8 mouse cellular contexts compared by ENCODE assay signal in the genomic region with DNA sequence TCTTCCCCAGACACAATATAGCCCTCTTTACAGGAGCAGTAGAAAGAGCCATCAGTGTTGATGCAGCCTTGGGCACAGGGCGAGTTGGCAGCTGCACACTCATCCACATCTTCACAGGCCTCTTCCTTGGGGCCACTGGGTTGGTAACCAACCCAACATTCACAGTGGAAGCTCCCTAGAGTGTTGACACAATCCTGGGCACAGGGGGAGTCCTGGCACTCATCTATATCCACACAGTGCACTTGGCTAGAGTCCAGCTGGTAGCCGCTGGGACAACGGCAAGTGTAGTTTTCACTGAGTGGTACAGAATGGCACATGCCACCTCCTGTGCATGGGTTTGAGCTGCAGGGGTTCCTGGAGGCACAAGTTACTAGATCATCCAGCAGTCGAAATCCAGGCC. TPM values are rescaled to one million over a fixed set of nuclear protein-coding genes. Genes with fewer than 3 reads are reported as not detected.
A peak's percentile ranks its signal among the peaks of the same experiment; 100 is the strongest.
DNase-seq lines count a peak whose midpoint lies in the region; ATAC-seq lines count a peak whose summit lies in the region.

No protein-coding gene starts in this region.

- no peak overlapping the region for H3K27ac ChIP-seq in kidney, embryonic 14.5 days (ENCODE audit: low read depth, low read length)
- no peak overlapping the region for H3K27ac ChIP-seq in embryonic facial prominence, embryonic 15.5 days (replicated peaks)
- no peak overlapping the region for H3K27ac ChIP-seq in intestine, embryonic 14.5 days (ENCODE audit: low read depth)

- no peak for DNase-seq in kidney, adult 8-10 months
- no peak for DNase-seq in intestine, embryonic 14.5 days (ENCODE audit: low spot score)
- peak; percentile 28 to 31 for DNase-seq in lung, postnatal 4 days
- DNase-seq in right cerebral cortex, adult 2 months (ENCODE audit: low spot score in 2 of 2), result no peak
- no peak for DNase-seq in gastrocnemius, postnatal 36 days
- no peak for DNase-seq in embryo, embryonic 10 days (ENCODE audit: low spot score)

- peaks cover 6% of the 10 kb centered on the region; the same call in 1 of the 2 replicates for H3K4me1 ChIP-seq in kidney, embryonic 14.5 days (ENCODE audit: control insufficient read depth, insufficient read depth, low read length)
- no peaks in the 10 kb centered on the region for H3K4me1 ChIP-seq in embryonic facial prominence, embryonic 15.5 days
- no peaks in the 10 kb centered on the region for H3K4me1 ChIP-seq in intestine, embryonic 14.5 days (replicated peaks; ENCODE audit: control insufficient read depth, insufficient read depth, low read length)

- no peaks in the 10 kb centered on the region for H3K36me3 ChIP-seq in kidney, embryonic 14.5 days (ENCODE audit: control insufficient read depth, insufficient read depth, low read length)
- H3K36me3 ChIP-seq in embryonic facial prominence, embryonic 15.5 days, result no peaks in the 10 kb centered on the region
- no peaks in the 10 kb centered on the region for H3K36me3 ChIP-seq in intestine, embryonic 14.5 days (ENCODE audit: control insufficient read depth, insufficient read depth, low read length)

- no peak; the same call in 1 of the 2 replicates for ATAC-seq in kidney, embryonic 14.5 days (ENCODE audit: low FRiP score, low TSS enrichment)
- ATAC-seq in embryonic facial prominence, embryonic 15.5 days (ENCODE audit: insufficient number of reproducible peaks, low FRiP score, low TSS enrichment, low read depth), result no peak
- no peak for ATAC-seq in intestine, embryonic 14.5 days (replicated peaks; ENCODE audit: low FRiP score, low TSS enrichment, low read depth)

- no peaks in the 10 kb centered on the region for H3K9me3 ChIP-seq in kidney, embryonic 14.5 days (ENCODE audit: control insufficient read depth, low read length)
- no peaks in the 10 kb centered on the region for H3K9me3 ChIP-seq in embryonic facial prominence, embryonic 15.5 days (replicated peaks)
- H3K9me3 ChIP-seq in intestine, embryonic 14.5 days (ENCODE audit: control insufficient read depth, low read length), result no peaks in the 10 kb centered on the region

- H3K4me3 ChIP-seq in kidney, embryonic 14.5 days (ENCODE audit: low read length), result peak overlapping the region; percentile 28
- H3K4me3 ChIP-seq in embryonic facial prominence, embryonic 15.5 days (replicated peaks), result 0 out of 2 replicates have a peak overlapping the region, but pooled peaks have one; percentile 10
- peak overlapping the region; percentile 15; the same call in 1 of the 2 replicates for H3K4me3 ChIP-seq in intestine, embryonic 14.5 days (ENCODE audit: low read depth, low read length)

- H3K9ac ChIP-seq in kidney, embryonic 14.5 days (ENCODE audit: low read depth, low read length), result peak overlapping the region; percentile 45; the same call in 1 of the 2 replicates
- H3K9ac ChIP-seq in embryonic facial prominence, embryonic 15.5 days, result no peak overlapping the region
- no peak overlapping the region for H3K9ac ChIP-seq in intestine, embryonic 14.5 days (ENCODE audit: low read length)

- peak overlapping the region; percentile 9; the same call in 1 of the 2 replicates for H3K4me2 ChIP-seq in kidney, embryonic 14.5 days (replicated peaks; ENCODE audit: low read depth, low read length)
- no peak overlapping the region for H3K4me2 ChIP-seq in embryonic facial prominence, embryonic 15.5 days (replicated peaks)
- H3K4me2 ChIP-seq in intestine, embryonic 14.5 days (ENCODE audit: low read length), result no peak overlapping the region

- 82% methylated on average over 4 of the region's 4 CpGs for WGBS in kidney, embryonic 14.5 days
- 85% methylated on average over 4 of the region's 4 CpGs for WGBS in embryonic facial prominence, embryonic 15.5 days
- WGBS in intestine, embryonic 14.5 days, result 89% methylated on average over 4 of the region's 4 CpGs

- intact Hi-C loops in gastrocnemius, postnatal 36 days (cut with DNase I), result no loop called here

- no peaks in the 10 kb centered on the region for H3K27me3 ChIP-seq in kidney, embryonic 14.5 days (ENCODE audit: control insufficient read depth, insufficient read depth, low read length)
- no peaks in the 10 kb centered on the region for H3K27me3 ChIP-seq in embryonic facial prominence, embryonic 15.5 days
- no peaks in the 10 kb centered on the region for H3K27me3 ChIP-seq in intestine, embryonic 14.5 days (replicated peaks; ENCODE audit: control insufficient read depth, insufficient read depth, low read length)

RNA-seq across cellular contexts. Expression of a gene that starts 1.2 kb away (rescaled TPM):
- 14.0 and 16.0 TPM in 2 replicates for polyA plus RNA-seq in kidney, embryonic 14.5 days (2014; fragmentation: Nextera tagmentation; extraction: Ambion mirVana)
- polyA plus RNA-seq in embryonic facial prominence, embryonic 15.5 days (2015; fragmentation: Nextera tagmentation; extraction: Ambion mirVana), result 11.4 and 11.8 TPM in 2 replicates
- polyA plus RNA-seq in intestine, embryonic 14.5 days (2014; fragmentation: Nextera tagmentation; extraction: Ambion mirVana), result 10.4 and 10.6 TPM in 2 replicates
- 10 to 100 TPM; 16.7 to 20.5 TPM for total RNA-seq in gastrocnemius, postnatal 36 days (2021)

RNA-seq across cellular contexts. Expression of a gene that starts 34.2 kb away (rescaled TPM):
- polyA plus RNA-seq in kidney, embryonic 14.5 days (2014; fragmentation: Nextera tagmentation; extraction: Ambion mirVana), result 3.7 and 6.7 TPM in 2 replicates
- polyA plus RNA-seq in embryonic facial prominence, embryonic 15.5 days (2015; fragmentation: Nextera tagmentation; extraction: Ambion mirVana), result 21.7 and 23.0 TPM in 2 replicates
- 53.0 and 54.1 TPM in 2 replicates for polyA plus RNA-seq in intestine, embryonic 14.5 days (2014; fragmentation: Nextera tagmentation; extraction: Ambion mirVana)
- total RNA-seq in gastrocnemius, postnatal 36 days (2021), result 10 to 100 TPM; 12.6 to 17.4 TPM

RNA-seq across cellular contexts. Expression of a gene that starts 47.0 kb away (rescaled TPM):
- 0.36 and 0.45 TPM in 2 replicates for polyA plus RNA-seq in kidney, embryonic 14.5 days (2014; fragmentation: Nextera tagmentation; extraction: Ambion mirVana)
- polyA plus RNA-seq in embryonic facial prominence, embryonic 15.5 days (2015; fragmentation: Nextera tagmentation; extraction: Ambion mirVana), result 2.9 and 3.1 TPM in 2 replicates
- polyA plus RNA-seq in intestine, embryonic 14.5 days (2014; fragmentation: Nextera tagmentation; extraction: Ambion mirVana), result 3.2 and 3.5 TPM in 2 replicates
- under 1 TPM in 1 of 2 experiments, not detected in 1; 0.52 TPM for total RNA-seq in gastrocnemius, postnatal 36 days (2021)

Comparison
In these comparisons a context has a peak if more than half of its experiments do, and no peak if none do; other contexts are left out.
1. DNase-seq: peak in lung, postnatal 4 days (2 of 2); none in kidney, adult 8-10 months (0 of 2), intestine, embryonic 14.5 days (single experiment), right cerebral cortex, adult 2 months (0 of 2), gastrocnemius, postnatal 36 days (0 of 2) and embryo, embryonic 10 days (single experiment).
2. Peak in every context shown above with its lines, with median percentiles within 50 percentile points of each other: H3K4me3 ChIP-seq.